19 mouse cellular contexts compared by ENCODE assay signal in genomic region chr2:161405847-161406384, GRCm38 (mm10).
DNase-seq lines count a peak whose midpoint lies in the region; ATAC-seq and TF ChIP-seq lines count a peak whose summit lies in the region.
"Had no signal": no experiment of that assay in that cellular context is flagged by ENCODE, and none has a peak within 500 bp of the region (broad histone marks: within the 10 kb centered on the region; RNA-seq: fewer than 3 reads in every experiment).

No protein-coding gene starts in this region.

- H3K27ac ChIP-seq in embryonic facial prominence, embryonic 11.5 days (replicated peaks; ENCODE audit: low read depth, low read length) = no peak overlapping the region
- H3K27ac ChIP-seq in embryonic facial prominence, embryonic 10.5 days (replicated peaks) = no peak overlapping the region
- H3K27ac ChIP-seq in left cerebral cortex, adult 2 months = no peak overlapping the region
- H3K27ac ChIP-seq in midbrain, postnatal 0 days (ENCODE audit: low read depth, low read length) = no peak overlapping the region
- H3K27ac ChIP-seq in midbrain, embryonic 13.5 days = no peak overlapping the region
- H3K27ac ChIP-seq: embryonic facial prominence, embryonic 15.5 days; forebrain, embryonic 10.5 days; heart, adult 2 months; kidney, embryonic 15.5 days; macrophage; neural tube, embryonic 13.5 days had no signal

- H3K4me1 ChIP-seq in embryonic facial prominence, embryonic 11.5 days (ENCODE audit: control insufficient read depth, insufficient read depth, low read length) = no peaks in the 10 kb centered on the region
- H3K4me1 ChIP-seq in embryonic facial prominence, embryonic 10.5 days = no peaks in the 10 kb centered on the region; the same call in 1 of the 2 replicates
- H3K4me1 ChIP-seq in midbrain, postnatal 0 days (ENCODE audit: insufficient read depth, low read length) = no peaks in the 10 kb centered on the region
- H3K4me1 ChIP-seq in midbrain, embryonic 13.5 days (replicated peaks) = 0 out of 2 replicates have a peak, but pooled peaks cover under 1% of the 10 kb centered on the region
- H3K4me1 ChIP-seq: embryonic facial prominence, embryonic 15.5 days; forebrain, embryonic 10.5 days; kidney, embryonic 15.5 days; neural tube, embryonic 13.5 days had no signal

- 54% methylated on average over 1 of the region's 1 CpGs for WGBS in embryonic facial prominence, embryonic 11.5 days
- 57% methylated on average over 1 of the region's 1 CpGs for WGBS in embryonic facial prominence, embryonic 10.5 days
- WGBS in midbrain, postnatal 0 days = 47% methylated on average over 1 of the region's 1 CpGs
- 59% methylated on average over 1 of the region's 1 CpGs for WGBS in midbrain, embryonic 13.5 days

- H3K4me2 ChIP-seq in embryonic facial prominence, embryonic 11.5 days (ENCODE audit: low read depth, low read length) = no peak overlapping the region
- H3K4me2 ChIP-seq in midbrain, postnatal 0 days (ENCODE audit: low read depth, low read length, poor library complexity, severe bottlenecking) = no peak overlapping the region
- H3K4me2 ChIP-seq in midbrain, embryonic 13.5 days (replicated peaks) = no peak overlapping the region
- H3K4me2 ChIP-seq: embryonic facial prominence, embryonic 15.5 days; kidney, embryonic 15.5 days; neural tube, embryonic 13.5 days had no signal

- TF ChIP-seq CTCF in left cerebral cortex, adult 2 months (IDR thresholded peaks at IDR 0.05) = peak; percentile 39; the same call in 1 of the 2 replicates
- peak; percentile 57 for TF ChIP-seq CTCF in midbrain, postnatal 0 days (IDR thresholded peaks at IDR 0.05)

- H3K9me3 ChIP-seq in embryonic facial prominence, embryonic 11.5 days (replicated peaks; ENCODE audit: control insufficient read depth, low read length) = no peaks in the 10 kb centered on the region
- H3K9me3 ChIP-seq in embryonic facial prominence, embryonic 10.5 days = no peaks in the 10 kb centered on the region
- H3K9me3 ChIP-seq in midbrain, postnatal 0 days (ENCODE audit: low read length) = no peaks in the 10 kb centered on the region
- H3K9me3 ChIP-seq in midbrain, embryonic 13.5 days = no peaks in the 10 kb centered on the region
- H3K9me3 ChIP-seq: embryonic facial prominence, embryonic 15.5 days; forebrain, embryonic 10.5 days; kidney, embryonic 15.5 days; neural tube, embryonic 13.5 days had no signal

- H3K36me3 ChIP-seq in embryonic facial prominence, embryonic 11.5 days (replicated peaks; ENCODE audit: control insufficient read depth, insufficient read depth, low read depth, low read length) = no peaks in the 10 kb centered on the region
- no peaks in the 10 kb centered on the region for H3K36me3 ChIP-seq in embryonic facial prominence, embryonic 10.5 days (replicated peaks)
- no peaks in the 10 kb centered on the region for H3K36me3 ChIP-seq in midbrain, postnatal 0 days (ENCODE audit: insufficient read depth, low read length)
- no peaks in the 10 kb centered on the region for H3K36me3 ChIP-seq in midbrain, embryonic 13.5 days
- H3K36me3 ChIP-seq: embryonic facial prominence, embryonic 15.5 days; forebrain, embryonic 10.5 days; kidney, embryonic 15.5 days; neural tube, embryonic 13.5 days had no signal

- no peak overlapping the region for H3K4me3 ChIP-seq in embryonic facial prominence, embryonic 11.5 days (ENCODE audit: low read depth, low read length)
- H3K4me3 ChIP-seq in embryonic facial prominence, embryonic 10.5 days = no peak overlapping the region
- H3K4me3 ChIP-seq in left cerebral cortex, adult 2 months = no peak overlapping the region
- no peak overlapping the region for H3K4me3 ChIP-seq in midbrain, postnatal 0 days (ENCODE audit: low read depth, low read length)
- H3K4me3 ChIP-seq in midbrain, embryonic 13.5 days (replicated peaks) = no peak overlapping the region
- H3K4me3 ChIP-seq: embryonic facial prominence, embryonic 15.5 days; forebrain, embryonic 10.5 days; heart, adult 2 months; kidney, embryonic 15.5 days; neural tube, embryonic 13.5 days had no signal

- H3K27me3 ChIP-seq in embryonic facial prominence, embryonic 11.5 days (ENCODE audit: control insufficient read depth, insufficient read depth, low read length) = no peaks in the 10 kb centered on the region
- no peaks in the 10 kb centered on the region for H3K27me3 ChIP-seq in embryonic facial prominence, embryonic 10.5 days (replicated peaks; ENCODE audit: low read depth, poor library complexity, severe bottlenecking)
- H3K27me3 ChIP-seq in midbrain, postnatal 0 days (ENCODE audit: insufficient read depth, low read length) = no peaks in the 10 kb centered on the region
- no peaks in the 10 kb centered on the region for H3K27me3 ChIP-seq in midbrain, embryonic 13.5 days
- H3K27me3 ChIP-seq: CH12.LX; embryonic facial prominence, embryonic 15.5 days; kidney, embryonic 15.5 days; neural tube, embryonic 13.5 days had no signal

- ATAC-seq in embryonic facial prominence, embryonic 11.5 days (replicated peaks; ENCODE audit: insufficient number of reproducible peaks, low FRiP score, low TSS enrichment, low read depth) = no peak
- ATAC-seq in midbrain, postnatal 0 days (ENCODE audit: low FRiP score) = no peak
- no peak for ATAC-seq in midbrain, embryonic 13.5 days

- intact Hi-C loops in left cerebral cortex, adult 2 months (cut with DNase I) = no loop called here

- H3K9ac ChIP-seq in embryonic facial prominence, embryonic 11.5 days (replicated peaks; ENCODE audit: low read length) = no peak overlapping the region
- H3K9ac ChIP-seq in midbrain, postnatal 0 days (replicated peaks; ENCODE audit: low read length, poor library complexity, severe bottlenecking) = no peak overlapping the region
- H3K9ac ChIP-seq in midbrain, embryonic 13.5 days (replicated peaks) = no peak overlapping the region
- H3K9ac ChIP-seq: embryonic facial prominence, embryonic 15.5 days; kidney, embryonic 15.5 days; neural tube, embryonic 13.5 days had no signal

- DNase-seq in embryonic facial prominence, embryonic 11.5 days (ENCODE audit: low spot score) = peak; percentile 9
- DNase-seq in embryonic facial prominence, embryonic 10.5 days (ENCODE audit: low spot score) = no peak
- no peak for DNase-seq in left cerebral cortex, adult 2 months (ENCODE audit: extremely low spot score in 1 of 2, low spot score in 2 of 2)
- no peak for DNase-seq in left cerebral cortex, adult 9 months (ENCODE audit: low spot score in 2 of 2)
- no peak for DNase-seq in midbrain, postnatal 0 days (ENCODE audit: low spot score)
- DNase-seq in retina, postnatal 1 day = peak; percentile 35
- no peak for DNase-seq in gastrocnemius, adult 8-10 months (ENCODE audit: low spot score in 2 of 2)
- DNase-seq: adrenal gland, adult 2 months; cerebellum, adult 11-12 months; cerebellum, postnatal 25 days; heart, adult 2 months; thymus, adult 18-20 months had no signal

Comparison
In these comparisons a context has a peak if more than half of its experiments do, and no peak if none do; other contexts are left out.
1. DNase-seq: peak in embryonic facial prominence, embryonic 11.5 days (single experiment) and retina, postnatal 1 day (single experiment); none in embryonic facial prominence, embryonic 10.5 days (single experiment), left cerebral cortex, adult 2 months (0 of 2), left cerebral cortex, adult 9 months (0 of 2), midbrain, postnatal 0 days (single experiment) and gastrocnemius, adult 8-10 months (0 of 2).